Comparison of ENCODE assay signal across 10 mouse cellular contexts in the genomic region with DNA sequence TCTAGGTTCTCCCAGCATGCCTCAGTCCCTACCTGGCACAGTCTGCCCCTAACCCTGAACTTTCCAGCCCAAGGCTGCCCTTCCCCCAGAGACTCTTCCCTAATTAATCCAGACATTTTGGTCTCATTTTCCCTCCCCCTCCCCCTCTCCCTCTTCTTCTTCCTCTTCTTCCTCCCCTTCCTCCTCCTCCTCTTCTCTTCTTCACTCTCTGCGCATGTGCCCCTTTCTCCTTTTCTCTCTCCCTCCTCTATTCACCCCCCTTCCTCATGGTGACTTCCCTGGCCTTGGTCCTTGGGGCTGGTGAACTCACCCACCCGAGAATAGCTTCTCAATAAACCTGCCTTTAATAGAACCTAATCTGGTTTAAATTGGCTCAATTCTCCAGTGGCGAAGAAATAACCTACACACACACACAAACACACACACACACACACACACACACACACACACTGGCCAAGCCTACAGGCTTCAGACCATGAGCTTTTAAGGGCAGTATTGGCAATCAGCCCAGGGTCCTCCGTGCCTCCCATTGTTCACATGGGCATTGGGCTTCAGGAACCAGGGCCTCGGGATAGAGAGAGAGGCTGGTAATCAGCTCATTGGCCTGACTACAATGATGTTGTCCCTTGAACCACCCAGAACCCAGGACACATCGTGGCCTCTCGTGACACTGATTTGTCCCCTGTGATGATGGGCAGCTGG.
DNase-seq lines count a peak whose midpoint lies in the region; ATAC-seq and TF ChIP-seq lines count a peak whose summit lies in the region.
"Had no signal": no experiment of that assay in that cellular context is flagged by ENCODE, and none has a peak within 500 bp of the region (broad histone marks: within the 10 kb centered on the region; RNA-seq: fewer than 3 reads in every experiment).

No protein-coding gene starts in this region.

- no peaks in the 10 kb centered on the region for H3K36me3 ChIP-seq in heart, postnatal 0 days (replicated peaks; ENCODE audit: control insufficient read depth, insufficient read depth, low read length)
- H3K36me3 ChIP-seq in heart, embryonic 12.5 days, result 0 out of 2 replicates have a peak, but pooled peaks cover 3% of the 10 kb centered on the region
- peaks cover 0 to 12% of the 10 kb centered on the region in 2 experiments; a peak in 2 of 4 replicates for H3K36me3 ChIP-seq in MEL (ENCODE audit: control insufficient read depth in 1 of 2, insufficient read depth in 2 of 2, low read length in 2 of 2)
- H3K36me3 ChIP-seq in forebrain, embryonic 15.5 days, result no peaks in the 10 kb centered on the region

- no peak overlapping the region for H3K4me2 ChIP-seq in heart, postnatal 0 days (ENCODE audit: low read depth, low read length)
- H3K4me2 ChIP-seq in heart, embryonic 12.5 days, result no peak overlapping the region
- H3K4me2 ChIP-seq in forebrain, embryonic 15.5 days (replicated peaks), result no peak overlapping the region

- H3K9me3 ChIP-seq in heart, postnatal 0 days (replicated peaks; ENCODE audit: control insufficient read depth, low read length), result no peaks in the 10 kb centered on the region
- H3K9me3 ChIP-seq in heart, embryonic 12.5 days (replicated peaks), result 0 out of 2 replicates have a peak, but pooled peaks cover 6% of the 10 kb centered on the region
- no peaks in the 10 kb centered on the region for H3K9me3 ChIP-seq in MEL (replicated peaks; ENCODE audit: insufficient read depth, low read length)
- no peaks in the 10 kb centered on the region for H3K9me3 ChIP-seq in forebrain, embryonic 15.5 days

- TF ChIP-seq RAD21 in MEL (IDR thresholded peaks at IDR 0.05; ENCODE audit: low read depth, low read length), result no peak

- TF ChIP-seq POLR2A in MEL (IDR thresholded peaks at IDR 0.05; ENCODE audit: control insufficient read depth in 1 of 2, insufficient read depth in 1 of 2, low read depth in 1 of 2, low read length in 2 of 2, poor library complexity in 1 of 2), result 0 out of 4 replicates have a peak, but pooled peaks of 1 of the 2 experiments have one; percentile 1

- no peak overlapping the region for H3K27ac ChIP-seq in heart, postnatal 0 days (ENCODE audit: low read depth)
- no peak overlapping the region for H3K27ac ChIP-seq in heart, embryonic 12.5 days (ENCODE audit: poor library complexity, severe bottlenecking)
- peak overlapping the region; percentile 88 for H3K27ac ChIP-seq in MEL (ENCODE audit: control insufficient read depth, low read depth, low read length)
- peak overlapping the region; percentile 67 for H3K27ac ChIP-seq in forebrain, embryonic 15.5 days (replicated peaks)
- H3K27ac ChIP-seq: heart, adult 2 months had no signal

- no peak for DNase-seq in heart, postnatal 0 days (ENCODE audit: low spot score)
- peak; percentile 60 for DNase-seq in MEL (ENCODE audit: low read depth, low spot score)
- peak; percentile 59 for DNase-seq in lung, postnatal 36 days
- DNase-seq in kidney, postnatal 10 days, result no peak
- no peak for DNase-seq in urinary bladder, postnatal 36 days (ENCODE audit: low spot score in 2 of 2)
- DNase-seq: heart, adult 2 months; kidney, adult 8-10 months had no signal

- H3K27me3 ChIP-seq in heart, postnatal 0 days (ENCODE audit: control insufficient read depth, insufficient read depth, low read length), result no peaks in the 10 kb centered on the region
- H3K27me3 ChIP-seq in heart, embryonic 12.5 days (replicated peaks), result no peaks in the 10 kb centered on the region; the same call in 1 of the 2 replicates
- H3K27me3 ChIP-seq in MEL (ENCODE audit: control insufficient read depth in 1 of 2, insufficient read depth in 2 of 2, low read length in 2 of 2), result no peaks in the 10 kb centered on the region
- H3K27me3 ChIP-seq in forebrain, embryonic 15.5 days, result no peaks in the 10 kb centered on the region

- peaks cover 19% of the 10 kb centered on the region for H3K4me1 ChIP-seq in heart, postnatal 0 days (ENCODE audit: control insufficient read depth, insufficient read depth)
- peaks cover 66% of the 10 kb centered on the region for H3K4me1 ChIP-seq in heart, embryonic 12.5 days (replicated peaks)
- peaks cover 12 to 32% of the 10 kb centered on the region in 2 experiments for H3K4me1 ChIP-seq in MEL (ENCODE audit: control insufficient read depth in 1 of 2, insufficient read depth in 2 of 2, low read length in 2 of 2)
- peaks cover 71% of the 10 kb centered on the region for H3K4me1 ChIP-seq in forebrain, embryonic 15.5 days

- H3K79me2 ChIP-seq in MEL (ENCODE audit: control insufficient read depth, insufficient read depth, low read length, poor library complexity), result no peaks in the 10 kb centered on the region; the same call in 1 of the 2 replicates

- WGBS in heart, postnatal 0 days, result 38% methylated on average over 7 of the region's 7 CpGs
- WGBS in heart, embryonic 12.5 days, result 68% methylated on average over 7 of the region's 7 CpGs
- WGBS in forebrain, embryonic 15.5 days, result 16% methylated on average over 7 of the region's 7 CpGs

- no peak overlapping the region for H3K4me3 ChIP-seq in heart, postnatal 0 days (ENCODE audit: low read depth, low read length)
- H3K4me3 ChIP-seq in heart, embryonic 12.5 days, result no peak overlapping the region
- H3K4me3 ChIP-seq in MEL (ENCODE audit: control insufficient read depth in 1 of 2, insufficient read depth in 1 of 2, low read depth in 2 of 2, low read length in 2 of 2), result peak overlapping the region; percentile 14 to 45
- no peak overlapping the region for H3K4me3 ChIP-seq in forebrain, embryonic 15.5 days
- H3K4me3 ChIP-seq: heart, adult 2 months had no signal

- no peak for TF ChIP-seq EP300 in heart, postnatal 0 days (IDR thresholded peaks at IDR 0.05; ENCODE audit: low read depth)
- TF ChIP-seq EP300 in MEL (IDR thresholded peaks at IDR 0.05; ENCODE audit: low read depth in 1 of 2, low read length in 2 of 2), result peak in 1 of 2 experiments; percentile 45; a peak in 1 of 4 replicates

- ATAC-seq in heart, postnatal 0 days (ENCODE audit: insufficient read depth, low read depth), result peak; percentile 37; the same call in 1 of the 2 replicates
- ATAC-seq in heart, embryonic 12.5 days (ENCODE audit: insufficient number of reproducible peaks, low FRiP score), result no peak
- ATAC-seq in forebrain, embryonic 15.5 days (replicated peaks), result no peak
- ATAC-seq in erythroid progenitor cell, adult 5-6 weeks (replicated peaks; ENCODE audit: low FRiP score, poor library complexity, severe bottlenecking), result no peak

- no peak for TF ChIP-seq CTCF in heart, postnatal 0 days (IDR thresholded peaks at IDR 0.05; ENCODE audit: low read depth)
- TF ChIP-seq CTCF in MEL (IDR thresholded peaks at IDR 0.05 in 2 of 3, conservative IDR thresholded peaks at IDR 0.05 in 1 of 3; ENCODE audit: control insufficient read depth in 1 of 3, insufficient read depth in 1 of 3, low read depth in 2 of 3, low read length in 3 of 3, poor library complexity in 1 of 3, severe bottlenecking in 1 of 3), result no peak

- no peak overlapping the region for H3K9ac ChIP-seq in heart, postnatal 0 days (replicated peaks; ENCODE audit: low read depth, low read length)
- H3K9ac ChIP-seq in heart, embryonic 12.5 days, result no peak overlapping the region; the same call in 1 of the 2 replicates
- H3K9ac ChIP-seq in MEL (ENCODE audit: control insufficient read depth, low read depth, low read length, poor library complexity, severe bottlenecking), result peak overlapping the region; percentile 69
- 0 out of 2 replicates have a peak overlapping the region, but pooled peaks have one; percentile 16 for H3K9ac ChIP-seq in forebrain, embryonic 15.5 days (replicated peaks)

TF ChIP-seq in MEL, 35 proteins besides CTCF, POLR2A, EP300 and RAD21 (continues in another document):
- TF ChIP-seq ZNF384 (IDR thresholded peaks at IDR 0.05; ENCODE audit: low read depth, low read length) (no peak), TCF12 (IDR thresholded peaks at IDR 0.05; ENCODE audit: low read depth, low read length) (0 out of 2 replicates have a peak, but pooled peaks have one; percentile 20), ZMIZ1 (IDR thresholded peaks at IDR 0.05; ENCODE audit: low read depth, low read length) (peak; percentile 55; the same call in 1 of the 2 replicates), JUND (IDR thresholded peaks at IDR 0.05; ENCODE audit: low read depth, low read length) (no peak), BHLHE40 (IDR thresholded peaks at IDR 0.05; ENCODE audit: borderline replicate concordance, low read depth, low read length) (no peak), MXI1 (IDR thresholded peaks at IDR 0.05; ENCODE audit: low read depth, low read length) (no peak), POLR2AphosphoS2 (IDR thresholded peaks at IDR 0.05; ENCODE audit: low read length) (no peak; the same call in 1 of the 2 replicates), MAZ (IDR thresholded peaks at IDR 0.05; ENCODE audit: low read depth, low read length) (peak; percentile 82), USF2 (IDR thresholded peaks at IDR 0.05; ENCODE audit: borderline replicate concordance in 1 of 2, insufficient read depth in 1 of 2, low read depth in 1 of 2, low read length in 2 of 2) (no peak), MAFK (IDR thresholded peaks at IDR 0.05; ENCODE audit: borderline replicate concordance, low read depth, low read length) (no peak), CHD1 (IDR thresholded peaks at IDR 0.05; ENCODE audit: low read depth, low read length) (no peak; the same call in 1 of the 2 replicates), E2F4 (IDR thresholded peaks at IDR 0.05; ENCODE audit: borderline replicate concordance, low read depth, low read length) (no peak), ELF1 (IDR thresholded peaks at IDR 0.05; ENCODE audit: low read depth, low read length) (0 out of 2 replicates have a peak, but pooled peaks have one; percentile 1), USF1 (IDR thresholded peaks at IDR 0.05; ENCODE audit: low read depth, low read length) (no peak), TAL1 (IDR thresholded peaks at IDR 0.05; ENCODE audit: low read length) (peak; percentile 29; the same call in 1 of the 2 replicates), MAX (IDR thresholded peaks at IDR 0.05; ENCODE audit: low read length) (no peak; the same call in 1 of the 2 replicates), RCOR1 (IDR thresholded peaks at IDR 0.05; ENCODE audit: low read depth, low read length) (no peak; the same call in 1 of the 2 replicates), ETS1 (IDR thresholded peaks at IDR 0.05; ENCODE audit: low read depth, low read length) (no peak; the same call in 1 of the 2 replicates), MYC (IDR thresholded peaks at IDR 0.05; ENCODE audit: low read depth, low read length) (0 out of 2 replicates have a peak, but pooled peaks have one; percentile 28), UBTF (IDR thresholded peaks at IDR 0.05; ENCODE audit: borderline replicate concordance, insufficient read depth, low read depth, low read length) (no peak), GATA1 (IDR thresholded peaks at IDR 0.05; ENCODE audit: low read depth, low read length) (no peak), ZC3H11A (IDR thresholded peaks at IDR 0.05; ENCODE audit: low read depth, low read length) (no peak), SIN3A (IDR thresholded peaks at IDR 0.05; ENCODE audit: low read length) (0 out of 2 replicates have a peak, but pooled peaks have one; percentile 21), ZKSCAN1 (IDR thresholded peaks at IDR 0.05; ENCODE audit: low read depth, low read length) (no peak)

Comparison
In these comparisons a context has a peak if more than half of its experiments do, and no peak if none do; other contexts are left out.
1. DNase-seq: peak in MEL (single experiment) and lung, postnatal 36 days (single experiment); none in heart, postnatal 0 days (single experiment), kidney, postnatal 10 days (single experiment) and urinary bladder, postnatal 36 days (0 of 2).
2. H3K27ac ChIP-seq: peak in MEL (single experiment) and forebrain, embryonic 15.5 days (single experiment); none in heart, postnatal 0 days (single experiment) and heart, embryonic 12.5 days (single experiment).
3. H3K4me3 ChIP-seq: peak in MEL (2 of 2); none in heart, postnatal 0 days (single experiment), heart, embryonic 12.5 days (single experiment) and forebrain, embryonic 15.5 days (single experiment).
4. H3K9ac ChIP-seq: peak in MEL (single experiment) and forebrain, embryonic 15.5 days (single experiment); none in heart, postnatal 0 days (single experiment) and heart, embryonic 12.5 days (single experiment).